In genomic region chr1:164933441-164934188, GRCm38 (mm10) we compare ENCODE assay signal across 38 mouse cellular contexts. TPM values are rescaled to one million over a fixed set of nuclear protein-coding genes. Genes with fewer than 3 reads are reported as not detected.
A peak's percentile ranks its signal among the peaks of the same experiment; 100 is the strongest.
DNase-seq lines count a peak whose midpoint lies in the region; ATAC-seq lines count a peak whose summit lies in the region.
"Had no signal": no experiment of that assay in that cellular context is flagged by ENCODE, and none has a peak within 500 bp of the region (broad histone marks: within the 10 kb centered on the region; RNA-seq: fewer than 3 reads in every experiment).

No protein-coding gene starts in this region.

- peak; percentile 10 to 18 for DNase-seq in kidney, postnatal 36 days
- DNase-seq in urinary bladder, postnatal 36 days (ENCODE audit: low spot score in 2 of 2) = no peak
- DNase-seq in lung, postnatal 4 days = no peak
- DNase-seq: adrenal gland, adult 2 months; adrenal gland, postnatal 36 days; cerebellum, adult 2 months; cerebellum, postnatal 14 days; gastrocnemius, adult 2 months; gastrocnemius, postnatal 36 days; heart, adult 18-20 months; heart, postnatal 4 days; kidney, adult 18-20 months; kidney, postnatal 4 days; layer of hippocampus, postnatal 36 days; liver, embryonic 13.5 days; lung, adult 18-20 months; thymus, adult 18-20 months; thymus, postnatal 36 days had no signal

- H3K27me3 ChIP-seq in kidney, embryonic 14.5 days (ENCODE audit: control insufficient read depth, insufficient read depth, low read length) = no peaks in the 10 kb centered on the region
- H3K27me3 ChIP-seq: heart, embryonic 12.5 days; limb, embryonic 15.5 days; liver, embryonic 13.5 days; midbrain, embryonic 15.5 days had no signal

- no peak overlapping the region for H3K4me2 ChIP-seq in kidney, embryonic 14.5 days (replicated peaks; ENCODE audit: low read depth, low read length)
- H3K4me2 ChIP-seq: heart, embryonic 12.5 days; hindbrain, embryonic 14.5 days; limb, embryonic 15.5 days; liver, embryonic 13.5 days; midbrain, embryonic 15.5 days had no signal

- H3K27ac ChIP-seq in kidney, embryonic 14.5 days (ENCODE audit: low read depth, low read length) = no peak overlapping the region
- H3K27ac ChIP-seq: gastrocnemius, adult 2 months; hindbrain, embryonic 14.5 days; limb, embryonic 10.5 days; limb, embryonic 15.5 days; liver, embryonic 13.5 days; macrophage; midbrain, embryonic 15.5 days; stomach, postnatal 0 days had no signal

- no peak overlapping the region for H3K4me3 ChIP-seq in kidney, embryonic 14.5 days (ENCODE audit: low read length)
- H3K4me3 ChIP-seq: erythroblast, embryonic 14.5 days; gastrocnemius, adult 2 months; heart, embryonic 12.5 days; limb, embryonic 10.5 days; limb, embryonic 15.5 days; liver, embryonic 13.5 days; midbrain, embryonic 15.5 days had no signal

- no peaks in the 10 kb centered on the region for H3K4me1 ChIP-seq in kidney, embryonic 14.5 days (ENCODE audit: control insufficient read depth, insufficient read depth, low read length)
- H3K4me1 ChIP-seq: limb, embryonic 10.5 days; limb, embryonic 15.5 days; liver, embryonic 13.5 days; midbrain, embryonic 15.5 days had no signal

- ATAC-seq in kidney, embryonic 14.5 days (ENCODE audit: low FRiP score, low TSS enrichment) = no peak
- peak; percentile 77 for ATAC-seq in CD4-positive, CD25-positive, alpha-beta regulatory T cell, adult 4 months
- ATAC-seq in inflammation-experienced regulatory T-cells, adult 6 months = peak; percentile 60
- ATAC-seq: forebrain, embryonic 16.5 days; lung, postnatal 0 days; midbrain, embryonic 15.5 days had no signal

- H3K9ac ChIP-seq in kidney, embryonic 14.5 days (ENCODE audit: low read depth, low read length) = no peak overlapping the region
- H3K9ac ChIP-seq: heart, embryonic 12.5 days; hindbrain, embryonic 14.5 days; limb, embryonic 15.5 days; liver, embryonic 13.5 days; midbrain, embryonic 15.5 days had no signal

- no peaks in the 10 kb centered on the region for H3K36me3 ChIP-seq in kidney, embryonic 14.5 days (ENCODE audit: control insufficient read depth, insufficient read depth, low read length)
- H3K36me3 ChIP-seq: heart, embryonic 12.5 days; limb, embryonic 10.5 days; limb, embryonic 15.5 days; liver, embryonic 13.5 days; midbrain, embryonic 15.5 days had no signal

- H3K9me3 ChIP-seq in kidney, embryonic 14.5 days (ENCODE audit: control insufficient read depth, low read length) = no peaks in the 10 kb centered on the region
- H3K9me3 ChIP-seq: heart, embryonic 12.5 days; limb, embryonic 10.5 days; limb, embryonic 15.5 days; liver, embryonic 13.5 days; midbrain, embryonic 15.5 days had no signal

- WGBS in kidney, embryonic 14.5 days = 81% methylated on average over 10 of the region's 10 CpGs

RNA-seq across cellular contexts. Expression of gene Xcl1, which starts 1.7 kb away (rescaled TPM):
- polyA plus RNA-seq in kidney, embryonic 14.5 days (2014; fragmentation: Nextera tagmentation; extraction: Ambion mirVana) = not detected in 2 replicates
- 1 to 10 TPM; 4.4 to 8.0 TPM for polyA plus RNA-seq in CD4-positive, CD25-positive, alpha-beta regulatory T cell, adult 4 months (2017; shearing (Covaris generic))
- 100 to 1,000 TPM in 1 of 3 experiments, 10 to 100 TPM in 1, 1 to 10 TPM in 1; 9.6 to 126 (median 11.3) TPM for polyA plus RNA-seq in inflammation-experienced regulatory T-cells, adult 6 months (2017; shearing (Covaris generic))
- polyA plus RNA-seq: adrenal gland, adult 2 months; brain, embryonic 14.5 days; C2C12; cerebellum, adult 2 months; cortical plate, adult 2 months; embryonic facial prominence, embryonic 14.5 days; erythroblast, embryonic 14.5 days; forebrain, embryonic 11.5 days; forebrain, embryonic 16.5 days; heart, embryonic 12.5 days; heart, postnatal 0 days; hindbrain, embryonic 14.5 days; limb, embryonic 10.5 days; limb, embryonic 15.5 days; liver, embryonic 13.5 days; lung, postnatal 0 days; macrophage; midbrain, embryonic 15.5 days; neural tube, embryonic 11.5 days had no signal

Comparison
In these comparisons a context has a peak if more than half of its experiments do, and no peak if none do; other contexts are left out.
1. DNase-seq: peak in kidney, postnatal 36 days (2 of 2); none in urinary bladder, postnatal 36 days (0 of 2) and lung, postnatal 4 days (0 of 2).